Mouse (Mus musculus) megakaryocyte, embryonic 14.5 days (primary cell): ENCODE measurements around the gene Vsnl1.

Experiments used
- FLI1 ChIP-seq: IDR thresholded peaks from 2 replicates; pipeline ENCODE4 v1.6.1; 2012; ENCODE audit warnings: low read length, inconsistent platforms, mixed read lengths
- GATA1 ChIP-seq: IDR thresholded peaks from 3 replicates; pipeline ENCODE4 v1.6.1; 2012; ENCODE audit warnings: mixed read lengths, low read length, inconsistent platforms, borderline replicate concordance

DNA sequence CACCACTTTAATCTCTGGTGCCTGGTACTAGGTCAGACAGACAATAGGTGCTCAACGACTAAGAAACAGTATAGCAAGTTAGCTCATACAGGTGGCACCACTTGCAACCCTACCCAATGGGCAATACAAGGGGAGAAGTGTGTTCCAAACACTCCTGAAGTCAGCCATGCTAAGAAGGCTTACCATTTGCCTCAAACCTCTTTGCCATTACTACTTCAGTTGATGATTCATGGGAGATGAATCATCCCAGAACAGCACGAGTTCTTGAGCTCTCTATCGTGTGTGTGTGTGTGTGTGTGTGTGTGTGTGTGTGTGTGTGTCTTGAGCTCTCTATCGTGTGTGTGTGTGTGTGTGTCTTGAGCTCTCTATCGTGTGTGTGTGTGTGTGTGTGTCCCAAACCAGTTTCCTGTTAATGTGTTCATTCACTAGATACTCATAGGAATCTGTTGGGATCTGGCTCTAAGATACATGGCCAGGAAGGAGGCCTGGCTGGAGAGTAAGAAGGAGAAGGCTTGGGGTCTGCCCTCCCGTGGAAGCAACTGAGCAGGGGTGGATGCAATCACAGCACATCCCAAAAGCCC lies 94.3 kb downstream of the Vsnl1 start:
- TF ChIP-seq GATA1 (no peak), FLI1 (no peak)
